Mouse (Mus musculus): ENCODE measurements around the gene Hoxd9. TPM values are rescaled to one million over a fixed set of nuclear protein-coding genes. Genes with fewer than 3 reads are reported as not detected.

The Hoxd9 gene
- total and polyA plus RNA-seq, 3 experiments = not detected

DNA sequence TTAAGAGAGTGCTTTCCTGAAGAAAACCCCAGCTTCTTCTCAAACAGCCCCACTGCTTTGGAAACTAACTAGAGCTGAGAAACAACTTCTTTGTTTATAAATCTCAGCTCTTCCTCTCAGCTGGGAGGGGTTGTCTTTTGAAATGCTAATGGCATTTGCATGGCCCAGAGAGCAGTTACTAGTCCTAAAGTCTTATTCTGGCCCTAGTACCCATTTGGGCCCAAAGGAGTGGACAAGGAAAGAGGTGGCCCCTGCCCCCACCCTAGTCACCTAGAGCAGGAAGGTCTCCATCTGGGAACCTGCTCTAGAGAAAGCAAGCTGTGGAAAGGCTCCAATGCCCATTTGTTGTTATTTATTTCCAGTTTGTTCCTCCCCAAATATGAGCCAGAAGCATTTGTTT is 33.5 kb downstream of the Hoxd9 start:
- 0 out of 2 replicates have a peak, but pooled peaks have one; percentile 21 for TF ChIP-seq CHD2 (IDR thresholded peaks at IDR 0.05; ENCODE audit: low read length)
- no peak for TF ChIP-seq SMC3 (IDR thresholded peaks at IDR 0.05; ENCODE audit: low read depth, low read length)
- no peak for TF ChIP-seq EP300 (IDR thresholded peaks at IDR 0.05; ENCODE audit: low read length)
- no peak for TF ChIP-seq ELF1 (IDR thresholded peaks at IDR 0.05; ENCODE audit: low read depth, low read length)
- TF ChIP-seq TCF12 (IDR thresholded peaks at IDR 0.05; ENCODE audit: low read depth, low read length) = no peak; the same call in 1 of the 2 replicates
- TF ChIP-seq MAZ (IDR thresholded peaks at IDR 0.05; ENCODE audit: low read depth, low read length) = 0 out of 2 replicates have a peak, but pooled peaks have one; percentile 39
- TF ChIP-seq SIN3A (IDR thresholded peaks at IDR 0.05; ENCODE audit: low read length) = 0 out of 2 replicates have a peak, but pooled peaks have one; percentile 58
- TF ChIP-seq ETS1 (conservative IDR thresholded peaks at IDR 0.05; ENCODE audit: low read depth, low read length) = peak; percentile 12; the same call in 1 of the 2 replicates
- TF ChIP-seq POLR2AphosphoS2 (IDR thresholded peaks at IDR 0.05; ENCODE audit: low read depth, low read length) = no peak
- no peak; the same call in none of the 2 replicates for TF ChIP-seq MEF2A (IDR thresholded peaks at IDR 0.05; ENCODE audit: borderline replicate concordance, low read depth, low read length)
- no peak for TF ChIP-seq GABPA (IDR thresholded peaks at IDR 0.05; ENCODE audit: insufficient replicate concordance, low read depth, low read length)
- TF ChIP-seq KAT2A (IDR thresholded peaks at IDR 0.05; ENCODE audit: insufficient replicate concordance, low read length) = no peak
- TF ChIP-seq ZMIZ1 (IDR thresholded peaks at IDR 0.05; ENCODE audit: low read depth, low read length) = no peak
- TF ChIP-seq MAFK (IDR thresholded peaks at IDR 0.05; ENCODE audit: insufficient replicate concordance, low read length) = no peak
- peak; percentile 42; the same call in 1 of the 2 replicates for TF ChIP-seq IRF4 (IDR thresholded peaks at IDR 0.05; ENCODE audit: low read depth, low read length)
- no peak for DNase-seq (ENCODE audit: extremely low read depth)
- H3K4me2 ChIP-seq (ENCODE audit: insufficient read depth, low read depth, poor library complexity, severe bottlenecking) = peak overlapping the region; percentile 81
- peaks cover 39% of the 10 kb centered on the region for H3K79me2 ChIP-seq (replicated peaks; ENCODE audit: control insufficient read depth, extremely low read depth, insufficient read depth, poor library complexity, severe bottlenecking)
- in situ Hi-C loops (cut with MboI; ENCODE audit: low pct_ligation_motif_present, low pct_unique_long_range_greater_than_20kb, low sequenced_read_pairs) = no loop called here
- dilution Hi-C loops (cut with MboI; ENCODE audit: extremely low pct_ligation_motif_present, extremely low pct_unique_long_range_greater_than_20kb, low sequenced_read_pairs) = no loop called here
- H3K4me3 ChIP-seq (replicated peaks in 1 of 3; ENCODE audit: low read depth in 2 of 3, low read length in 2 of 3, poor library complexity in 1 of 3) = peak overlapping the region in 1 of 3 experiments; percentile 7
- H3K9ac ChIP-seq (ENCODE audit: insufficient read depth, low read depth) = peak overlapping the region; percentile 43
- H3K27me3 ChIP-seq (replicated peaks) = no peaks in the 10 kb centered on the region
- peaks cover 4 to 52% of the 10 kb centered on the region in 2 experiments; a peak in 2 of 4 replicates for H3K4me1 ChIP-seq (ENCODE audit: control insufficient read depth in 1 of 2, insufficient read depth in 2 of 2)
- H3K9me3 ChIP-seq (replicated peaks; ENCODE audit: low read length) = peaks cover 16% of the 10 kb centered on the region
- peak overlapping the region; percentile 84 for H3K27ac ChIP-seq (ENCODE audit: insufficient read depth, low read depth)
- peaks cover 31 to 43% of the 10 kb centered on the region in 2 experiments for H3K36me3 ChIP-seq (replicated peaks in 1 of 2; ENCODE audit: control insufficient read depth in 1 of 2, insufficient read depth in 1 of 2, low read length in 1 of 2)

- peaks cover 30% of the 10 kb centered on the region for H3K79me2 ChIP-seq (replicated peaks; ENCODE audit: control insufficient read depth, extremely low read depth, insufficient read depth, poor library complexity, severe bottlenecking)
- in situ Hi-C loops (cut with MboI; ENCODE audit: low pct_ligation_motif_present, low pct_unique_long_range_greater_than_20kb, low sequenced_read_pairs) (no loop called here), dilution Hi-C loops (cut with MboI; ENCODE audit: extremely low pct_ligation_motif_present, extremely low pct_unique_long_range_greater_than_20kb, low sequenced_read_pairs) (no loop called here)
- no peaks in the 10 kb centered on the region for H3K27me3 ChIP-seq (replicated peaks)
- peaks cover 4 to 46% of the 10 kb centered on the region in 2 experiments; a peak in 2 of 4 replicates for H3K4me1 ChIP-seq (ENCODE audit: control insufficient read depth in 1 of 2, insufficient read depth in 2 of 2)
- peaks cover 21% of the 10 kb centered on the region for H3K9me3 ChIP-seq (replicated peaks; ENCODE audit: low read length)
- H3K36me3 ChIP-seq (replicated peaks in 1 of 2; ENCODE audit: control insufficient read depth in 1 of 2, insufficient read depth in 1 of 2, low read length in 1 of 2) = peaks cover 22 to 42% of the 10 kb centered on the region in 2 experiments
- H3K27ac ChIP-seq (ENCODE audit: insufficient read depth, low read depth) = peak overlapping the region; percentile 92
- H3K4me2 ChIP-seq (ENCODE audit: insufficient read depth, low read depth, poor library complexity, severe bottlenecking) = peak overlapping the region; percentile 98
- H3K9ac ChIP-seq (ENCODE audit: insufficient read depth, low read depth) = peak overlapping the region; percentile 96
- peak overlapping the region in 2 of 3 experiments; percentile 50 to 59 for H3K4me3 ChIP-seq (replicated peaks in 1 of 3; ENCODE audit: low read depth in 2 of 3, low read length in 2 of 3, poor library complexity in 1 of 3)
- DNase-seq (ENCODE audit: extremely low read depth) = peak; percentile 12
- no peak for TF ChIP-seq CTCF (conservative IDR thresholded peaks at IDR 0.05 in 1 of 2, IDR thresholded peaks at IDR 0.05 in 1 of 2; ENCODE audit: low read depth in 2 of 2, low read length in 2 of 2)
- no peak for TF ChIP-seq KAT2A (IDR thresholded peaks at IDR 0.05; ENCODE audit: insufficient replicate concordance, low read length)
- TF ChIP-seq RAD21 (IDR thresholded peaks at IDR 0.05; ENCODE audit: low read depth, low read length) = no peak
- TF ChIP-seq SMC3 (IDR thresholded peaks at IDR 0.05; ENCODE audit: low read depth, low read length) = no peak
- no peak for TF ChIP-seq TBP (conservative IDR thresholded peaks at IDR 0.05; ENCODE audit: low read depth, low read length)
- peak; percentile 72; the same call in 1 of the 2 replicates for TF ChIP-seq CHD1 (IDR thresholded peaks at IDR 0.05; ENCODE audit: low read depth, low read length)
- TF ChIP-seq ELF1 (IDR thresholded peaks at IDR 0.05; ENCODE audit: low read depth, low read length) = no peak
- no peak for TF ChIP-seq USF2 (conservative IDR thresholded peaks at IDR 0.05; ENCODE audit: low read depth, low read length)
- peak; percentile 20; the same call in 1 of the 2 replicates for TF ChIP-seq BHLHE40 (IDR thresholded peaks at IDR 0.05; ENCODE audit: low read depth, low read length)
- no peak for TF ChIP-seq JUN (IDR thresholded peaks at IDR 0.05; ENCODE audit: insufficient read depth, low read depth, low read length)
- TF ChIP-seq ZMIZ1 (IDR thresholded peaks at IDR 0.05; ENCODE audit: low read depth, low read length) = no peak
- TF ChIP-seq IRF4 (IDR thresholded peaks at IDR 0.05; ENCODE audit: low read depth, low read length) = 0 out of 2 replicates have a peak, but pooled peaks have one; percentile 53
- peak; percentile 95 for TF ChIP-seq MEF2A (IDR thresholded peaks at IDR 0.05; ENCODE audit: borderline replicate concordance, low read depth, low read length)
- no peak for TF ChIP-seq E2F4 (IDR thresholded peaks at IDR 0.05; ENCODE audit: insufficient replicate concordance, low read depth, low read length)
- TF ChIP-seq RCOR1 (conservative IDR thresholded peaks at IDR 0.05; ENCODE audit: low read depth, low read length) = no peak
- TF ChIP-seq SIN3A (IDR thresholded peaks at IDR 0.05; ENCODE audit: low read length) = peak; percentile 56
- TF ChIP-seq GABPA (IDR thresholded peaks at IDR 0.05; ENCODE audit: insufficient replicate concordance, low read depth, low read length) = no peak
- peak; percentile 59 for TF ChIP-seq MAZ (IDR thresholded peaks at IDR 0.05; ENCODE audit: low read depth, low read length)
- no peak for TF ChIP-seq ZKSCAN1 (IDR thresholded peaks at IDR 0.05; ENCODE audit: borderline replicate concordance, low read depth, low read length)
- TF ChIP-seq CHD2 (IDR thresholded peaks at IDR 0.05; ENCODE audit: low read length) = 0 out of 2 replicates have a peak, but pooled peaks have one; percentile 13
- no peak for TF ChIP-seq MAFK (IDR thresholded peaks at IDR 0.05; ENCODE audit: insufficient replicate concordance, low read length)
- TF ChIP-seq ETS1 (conservative IDR thresholded peaks at IDR 0.05; ENCODE audit: low read depth, low read length) = peak; percentile 37; the same call in 1 of the 2 replicates
- no peak for TF ChIP-seq POLR2AphosphoS2 (IDR thresholded peaks at IDR 0.05; ENCODE audit: low read depth, low read length)
- TF ChIP-seq MXI1 (IDR thresholded peaks at IDR 0.05; ENCODE audit: low read depth, low read length) = 0 out of 2 replicates have a peak, but pooled peaks have one; percentile 39
These were observed 34.4 kb downstream of the Hoxd9 start for GRCm38 (mm10) chr2:74731799-74732512.

Measured in CH12.LX (cell line).